Mouse (Mus musculus): ENCODE measurements at regions not wholly inside any gene's neighbourhood (a gene's known extent, or its start where the extent isn't known, plus 50 kb on each side); places are given as distances from the start of the nearest gene placed in this dataset.

GRCm38 (mm10) chr9:113267696-113268095 lies 440.4 kb downstream of the Pdcd6ip start:
- Histone ChIP-seq H3K9me3 (replicated peaks) (no peaks in the 10 kb centered on the region), H3K27me3 (no peaks in the 10 kb centered on the region), H3K9ac (no peak overlapping the region), H3K36me3 (ENCODE audit: poor library complexity, severe bottlenecking) (no peaks in the 10 kb centered on the region), H3K27ac (no peak overlapping the region; the same call in 1 of the 2 replicates), H3K4me1 (peaks cover 14% of the 10 kb centered on the region; the same call in 1 of the 2 replicates), H3K4me2 (no peak overlapping the region), H3K4me3 (no peak overlapping the region)
- no peak for ATAC-seq
- 76% methylated on average over 8 of the region's 8 CpGs for WGBS

- Histone ChIP-seq H3K4me3 (no peak overlapping the region), H3K9me3 (replicated peaks) (no peaks in the 10 kb centered on the region), H3K4me2 (no peak overlapping the region), H3K27me3 (no peaks in the 10 kb centered on the region), H3K9ac (no peak overlapping the region), H3K4me1 (0 out of 2 replicates have a peak, but pooled peaks cover 6% of the 10 kb centered on the region), H3K36me3 (ENCODE audit: poor library complexity, severe bottlenecking) (no peaks in the 10 kb centered on the region), H3K27ac (no peak overlapping the region)
- ATAC-seq, result no peak
- WGBS, result 89% methylated on average over 6 of the region's 6 CpGs
Measured at GRCm38 (mm10) chr9:113263636-113264035, 444.4 kb downstream of the Pdcd6ip start.

- 80% methylated on average over 2 of the region's 2 CpGs for WGBS
- Histone ChIP-seq H3K27ac (no peak overlapping the region), H3K9ac (no peak overlapping the region)
Measured at GRCm38 (mm10) chr9:113260296-113260695, 447.8 kb downstream of the Pdcd6ip start.

GRCm38 (mm10) chr9:113258556-113258955 lies 449.5 kb downstream of the Pdcd6ip start:
- 91% methylated on average over 2 of the region's 2 CpGs for WGBS
- Histone ChIP-seq H3K9me3 (replicated peaks) (0 out of 2 replicates have a peak, but pooled peaks cover 3% of the 10 kb centered on the region), H3K36me3 (ENCODE audit: poor library complexity, severe bottlenecking) (no peaks in the 10 kb centered on the region), H3K4me1 (no peaks in the 10 kb centered on the region), H3K4me3 (no peak overlapping the region), H3K27ac (no peak overlapping the region), H3K4me2 (no peak overlapping the region), H3K27me3 (no peaks in the 10 kb centered on the region), H3K9ac (no peak overlapping the region)
- no peak for ATAC-seq

More at GRCm38 (mm10) chr9:113260296-113260695, 447.8 kb downstream of the Pdcd6ip start:
- Histone ChIP-seq H3K27me3 (no peaks in the 10 kb centered on the region), H3K9me3 (replicated peaks) (0 out of 2 replicates have a peak, but pooled peaks cover under 1% of the 10 kb centered on the region), H3K4me3 (no peak overlapping the region), H3K4me1 (no peaks in the 10 kb centered on the region), H3K36me3 (ENCODE audit: poor library complexity, severe bottlenecking) (no peaks in the 10 kb centered on the region), H3K4me2 (no peak overlapping the region)
- ATAC-seq, result no peak

- no peak overlapping the region for H3K4me2 ChIP-seq
- WGBS, result 46% methylated on average over 12 of the region's 12 CpGs
- peak overlapping the region; percentile 68 for H3K27ac ChIP-seq
- no peaks in the 10 kb centered on the region for H3K27me3 ChIP-seq
- no peaks in the 10 kb centered on the region for H3K4me1 ChIP-seq
- H3K9ac ChIP-seq, result no peak overlapping the region
- H3K36me3 ChIP-seq (ENCODE audit: poor library complexity, severe bottlenecking), result no peaks in the 10 kb centered on the region
- H3K9me3 ChIP-seq (replicated peaks), result no peaks in the 10 kb centered on the region
- no peak overlapping the region for H3K4me3 ChIP-seq
- ATAC-seq, result peak; percentile 70
Measured at GRCm38 (mm10) chr9:113248703-113249274, 459.3 kb downstream of the Pdcd6ip start.

- Histone ChIP-seq H3K4me1 (no peaks in the 10 kb centered on the region), H3K4me2 (no peak overlapping the region), H3K4me3 (no peak overlapping the region), H3K27me3 (no peaks in the 10 kb centered on the region), H3K27ac (0 out of 2 replicates have a peak overlapping the region, but pooled peaks have one; percentile 21), H3K9me3 (replicated peaks) (no peaks in the 10 kb centered on the region), H3K36me3 (ENCODE audit: poor library complexity, severe bottlenecking) (no peaks in the 10 kb centered on the region), H3K9ac (no peak overlapping the region)
- ATAC-seq, result no peak
- WGBS, result 55% methylated on average over 5 of the region's 5 CpGs
Measured at GRCm38 (mm10) chr9:113247950-113248349, 460.1 kb downstream of the Pdcd6ip start.

- no peaks in the 10 kb centered on the region for H3K9me3 ChIP-seq (replicated peaks)
- WGBS, result 91% methylated on average over 2 of the region's 2 CpGs
- no peak overlapping the region for H3K27ac ChIP-seq
- H3K4me1 ChIP-seq, result no peaks in the 10 kb centered on the region
- no peak overlapping the region for H3K4me2 ChIP-seq
- H3K27me3 ChIP-seq, result no peaks in the 10 kb centered on the region
- no peak overlapping the region for H3K4me3 ChIP-seq
- ATAC-seq, result no peak
- no peaks in the 10 kb centered on the region for H3K36me3 ChIP-seq (ENCODE audit: poor library complexity, severe bottlenecking)
- no peak overlapping the region for H3K9ac ChIP-seq
Measured at GRCm38 (mm10) chr9:113243870-113244269, 464.2 kb downstream of the Pdcd6ip start.

GRCm38 (mm10) chr9:113233370-113233769 lies 474.7 kb downstream of the Pdcd6ip start:
- no peaks in the 10 kb centered on the region for H3K36me3 ChIP-seq (ENCODE audit: poor library complexity, severe bottlenecking)
- WGBS, result 69% methylated on average over 1 of the region's 1 CpGs
- no peak overlapping the region for H3K4me2 ChIP-seq
- ATAC-seq, result no peak
- H3K27ac ChIP-seq, result no peak overlapping the region
- H3K27me3 ChIP-seq, result no peaks in the 10 kb centered on the region
- H3K4me1 ChIP-seq, result no peaks in the 10 kb centered on the region
- no peak overlapping the region for H3K9ac ChIP-seq
- H3K9me3 ChIP-seq (replicated peaks), result no peaks in the 10 kb centered on the region
- H3K4me3 ChIP-seq, result no peak overlapping the region

GRCm38 (mm10) chr9:113229391-113229790 lies 478.7 kb downstream of the Pdcd6ip start:
- no peak overlapping the region for H3K4me3 ChIP-seq
- H3K4me2 ChIP-seq, result no peak overlapping the region
- H3K27ac ChIP-seq, result no peak overlapping the region
- no peaks in the 10 kb centered on the region for H3K27me3 ChIP-seq
- peaks cover 6% of the 10 kb centered on the region; the same call in 1 of the 2 replicates for H3K9me3 ChIP-seq (replicated peaks)
- H3K36me3 ChIP-seq (ENCODE audit: poor library complexity, severe bottlenecking), result no peaks in the 10 kb centered on the region
- WGBS, result 97% methylated on average over 1 of the region's 1 CpGs
- no peaks in the 10 kb centered on the region for H3K4me1 ChIP-seq
- no peak for ATAC-seq
- H3K9ac ChIP-seq, result no peak overlapping the region

- Histone ChIP-seq H3K4me2 (no peak overlapping the region), H3K9ac (no peak overlapping the region), H3K4me1 (peaks cover 3% of the 10 kb centered on the region; the same call in 1 of the 2 replicates), H3K27ac (no peak overlapping the region), H3K27me3 (no peaks in the 10 kb centered on the region), H3K9me3 (replicated peaks) (no peaks in the 10 kb centered on the region), H3K4me3 (no peak overlapping the region), H3K36me3 (ENCODE audit: poor library complexity, severe bottlenecking) (no peaks in the 10 kb centered on the region)
- no peak for ATAC-seq
- 85% methylated on average over 5 of the region's 5 CpGs for WGBS
Measured at GRCm38 (mm10) chr9:113213930-113214329, 494.1 kb downstream of the Pdcd6ip start.

GRCm38 (mm10) chr9:113212389-113212788 lies 495.7 kb downstream of the Pdcd6ip start:
- Histone ChIP-seq H3K9me3 (replicated peaks) (no peaks in the 10 kb centered on the region), H3K4me1 (peaks cover 3% of the 10 kb centered on the region; the same call in 1 of the 2 replicates), H3K27me3 (no peaks in the 10 kb centered on the region), H3K4me2 (no peak overlapping the region), H3K36me3 (ENCODE audit: poor library complexity, severe bottlenecking) (no peaks in the 10 kb centered on the region), H3K9ac (no peak overlapping the region), H3K4me3 (no peak overlapping the region), H3K27ac (no peak overlapping the region)
- no peak for ATAC-seq
- WGBS, result 82% methylated on average over 2 of the region's 2 CpGs

GRCm38 (mm10) chr9:113208181-113208580 lies 499.9 kb downstream of the Pdcd6ip start:
- no peaks in the 10 kb centered on the region for H3K36me3 ChIP-seq (ENCODE audit: poor library complexity, severe bottlenecking)
- no peak overlapping the region for H3K4me3 ChIP-seq
- H3K27me3 ChIP-seq, result no peaks in the 10 kb centered on the region
- no peak overlapping the region for H3K4me2 ChIP-seq
- H3K4me1 ChIP-seq, result no peaks in the 10 kb centered on the region
- H3K9ac ChIP-seq, result no peak overlapping the region
- H3K27ac ChIP-seq, result no peak overlapping the region
- 57% methylated on average over 4 of the region's 4 CpGs for WGBS
- no peak for ATAC-seq
- H3K9me3 ChIP-seq (replicated peaks), result no peaks in the 10 kb centered on the region

- no peaks in the 10 kb centered on the region for H3K27me3 ChIP-seq
- H3K9ac ChIP-seq, result no peak overlapping the region
- ATAC-seq, result no peak
- no peaks in the 10 kb centered on the region for H3K9me3 ChIP-seq (replicated peaks)
- no peak overlapping the region for H3K4me2 ChIP-seq
- H3K4me1 ChIP-seq, result no peaks in the 10 kb centered on the region
- H3K36me3 ChIP-seq (ENCODE audit: poor library complexity, severe bottlenecking), result no peaks in the 10 kb centered on the region
- H3K27ac ChIP-seq, result no peak overlapping the region
- no peak overlapping the region for H3K4me3 ChIP-seq
- WGBS, result 91% methylated on average over 4 of the region's 4 CpGs
Measured at GRCm38 (mm10) chr9:113199241-113199640, 508.8 kb downstream of the Pdcd6ip start.

Data from forebrain, embryonic 13.5 days (tissue).